Mouse (Mus musculus) embryonic facial prominence, embryonic 10.5 days (tissue): ENCODE data around the gene Chmp6. TPM values are rescaled to one million over a fixed set of nuclear protein-coding genes. Genes with fewer than 3 reads are reported as not detected.
A peak's percentile ranks its signal among the peaks of the same experiment; 100 is the strongest.

Experiments used
- DNase-seq: peaks from one replicate; pipeline ENCODE4 v3.0.0-alpha.2; 2017; ENCODE audit warnings: low spot score
- H3K27ac ChIP-seq: fragments of 300-500 bp; sonication (generic); replicated peaks from 2 replicates; pipeline ENCODE4 v1.5.1; 2016; ENCODE audit warnings: mild to moderate bottlenecking
- H3K27me3 ChIP-seq: fragments of 300-500 bp; sonication (generic); replicated peaks from 2 replicates; pipeline ENCODE4 v1.6.1; 2016; ENCODE audit warnings: low read depth, mild to moderate bottlenecking; ENCODE audit not compliant: poor library complexity, severe bottlenecking
- H3K36me3 ChIP-seq: fragments of 300-500 bp; sonication (generic); replicated peaks from 2 replicates; pipeline ENCODE4 v1.6.1; 2016; ENCODE audit warnings: mild to moderate bottlenecking, moderate library complexity
- H3K4me1 ChIP-seq: fragments of 300-500 bp; sonication (generic); 2 replicates; pipeline ENCODE4 v1.6.1; 2016
- H3K4me3 ChIP-seq: fragments of 300-500 bp; sonication (generic); 2 replicates; pipeline ENCODE4 v1.5.1; 2016; ENCODE audit warnings: mild to moderate bottlenecking, moderate library complexity
- H3K9me3 ChIP-seq: fragments of 300-500 bp; sonication (generic); 2 replicates; pipeline ENCODE4 v1.6.1; 2016; ENCODE audit warnings: mild to moderate bottlenecking
- WGBS: fragments of 180-500 bp; shearing (Covaris S2); methylation state at CpG from one replicate; pipeline ENCODE4 v1.1.7; 2016; 5-methylcytosine and 5-hydroxymethylcytosine counted together
- polyA plus RNA-seq: library from polyadenylated mRNA; unstranded; fragments of >200 nt; fragmentation: Nextera tagmentation; extraction: Ambion mirVana; gene quantifications from 2 replicates; pipeline ENCODE4 v1.2.1, GENCODE M21; 2016

Gene Chmp6
- polyA plus RNA-seq: 117 and 120 TPM in 2 replicates

GRCm38 (mm10) chr11:119913291-119913934, at the start of gene Chmp6:
TSS of gene Chmp6 (plus strand) at chr11:119913441.
- WGBS: under 1% methylated on average over 48 of the region's 48 CpGs
- Histone ChIP-seq H3K9me3 (no peaks in the 10 kb centered on the region), H3K36me3 (peaks cover 33% of the 10 kb centered on the region), H3K27ac (peak within 1 kb of the TSS; percentile 97), H3K4me1 (peaks cover 52% of the 10 kb centered on the region), H3K27me3 (0 out of 2 replicates have a peak, but pooled peaks cover 6% of the 10 kb centered on the region), H3K4me3 (peak within 1 kb of the TSS; percentile 85)
- peak; percentile 90 for DNase-seq

GRCm38 (mm10) chr11:119866837-119867236, 46.4 kb upstream of the Chmp6 start:
- 88% methylated on average over 6 of the region's 6 CpGs for WGBS
- Histone ChIP-seq H3K27ac (no peak overlapping the region), H3K27me3 (no peaks in the 10 kb centered on the region), H3K36me3 (peaks cover 79% of the 10 kb centered on the region), H3K4me1 (peaks cover 13% of the 10 kb centered on the region), H3K4me3 (no peak overlapping the region), H3K9me3 (no peaks in the 10 kb centered on the region)
- DNase-seq: no peak

- Histone ChIP-seq H3K4me3 (no peak overlapping the region), H3K27ac (no peak overlapping the region), H3K4me1 (peaks cover 5% of the 10 kb centered on the region), H3K9me3 (no peaks in the 10 kb centered on the region), H3K36me3 (peaks cover 79% of the 10 kb centered on the region), H3K27me3 (no peaks in the 10 kb centered on the region)
- no peak for DNase-seq
- WGBS: 83% methylated on average over 3 of the region's 3 CpGs
These were observed 45.1 kb upstream of the Chmp6 start for GRCm38 (mm10) chr11:119868138-119868537.

GRCm38 (mm10) chr11:119868556-119868955, 44.7 kb upstream of the Chmp6 start:
- Histone ChIP-seq H3K4me3 (no peak overlapping the region), H3K4me1 (peaks cover 1% of the 10 kb centered on the region; the same call in 1 of the 2 replicates), H3K9me3 (no peaks in the 10 kb centered on the region), H3K27me3 (no peaks in the 10 kb centered on the region), H3K36me3 (peaks cover 79% of the 10 kb centered on the region), H3K27ac (no peak overlapping the region)
- DNase-seq: no peak
- 91% methylated on average over 4 of the region's 4 CpGs for WGBS

- H3K27ac ChIP-seq: no peak overlapping the region
- H3K36me3 ChIP-seq: peaks cover 93% of the 10 kb centered on the region
- H3K9me3 ChIP-seq: no peaks in the 10 kb centered on the region
- no peak overlapping the region for H3K4me3 ChIP-seq
- 91% methylated on average over 7 of the region's 7 CpGs for WGBS
- H3K4me1 ChIP-seq: no peaks in the 10 kb centered on the region
- H3K27me3 ChIP-seq: no peaks in the 10 kb centered on the region
- DNase-seq: no peak
These were observed 42.1 kb upstream of the Chmp6 start for GRCm38 (mm10) chr11:119871141-119871540.

- Histone ChIP-seq H3K36me3 (peaks cover 99% of the 10 kb centered on the region), H3K27ac (no peak overlapping the region), H3K9me3 (no peaks in the 10 kb centered on the region), H3K4me1 (no peaks in the 10 kb centered on the region), H3K27me3 (no peaks in the 10 kb centered on the region), H3K4me3 (no peak overlapping the region)
- no peak for DNase-seq
- WGBS: 92% methylated on average over 4 of the region's 4 CpGs
These were observed 39.6 kb upstream of the Chmp6 start for GRCm38 (mm10) chr11:119873643-119874042.

GRCm38 (mm10) chr11:119874841-119875240, 38.4 kb upstream of the Chmp6 start:
- peaks cover 99% of the 10 kb centered on the region for H3K36me3 ChIP-seq

GRCm38 (mm10) chr11:119875685-119876084, 37.6 kb upstream of the Chmp6 start:
- H3K27ac ChIP-seq: no peak overlapping the region
- H3K9me3 ChIP-seq: no peaks in the 10 kb centered on the region
- H3K27me3 ChIP-seq: no peaks in the 10 kb centered on the region
- H3K4me3 ChIP-seq: no peak overlapping the region
- H3K36me3 ChIP-seq: peaks cover 99% of the 10 kb centered on the region
- 91% methylated on average over 9 of the region's 9 CpGs for WGBS
- no peaks in the 10 kb centered on the region for H3K4me1 ChIP-seq
- no peak for DNase-seq

More at GRCm38 (mm10) chr11:119874841-119875240, 38.4 kb upstream of the Chmp6 start:
- WGBS: 92% methylated on average over 1 of the region's 1 CpGs
- Histone ChIP-seq H3K4me1 (no peaks in the 10 kb centered on the region), H3K27me3 (no peaks in the 10 kb centered on the region), H3K9me3 (no peaks in the 10 kb centered on the region), H3K27ac (no peak overlapping the region), H3K4me3 (no peak overlapping the region)
- DNase-seq: no peak

- 92% methylated on average over 7 of the region's 7 CpGs for WGBS
These were observed 36.1 kb upstream of the Chmp6 start for GRCm38 (mm10) chr11:119877124-119877523.

GRCm38 (mm10) chr11:119879573-119879972, 33.7 kb upstream of the Chmp6 start:
- Histone ChIP-seq H3K27ac (no peak overlapping the region), H3K4me1 (no peaks in the 10 kb centered on the region), H3K4me3 (no peak overlapping the region), H3K9me3 (no peaks in the 10 kb centered on the region), H3K36me3 (peaks cover 68% of the 10 kb centered on the region), H3K27me3 (no peaks in the 10 kb centered on the region)
- DNase-seq: no peak
- 90% methylated on average over 5 of the region's 5 CpGs for WGBS

More at GRCm38 (mm10) chr11:119877124-119877523, 36.1 kb upstream of the Chmp6 start:
- no peaks in the 10 kb centered on the region for H3K4me1 ChIP-seq
- H3K27ac ChIP-seq: no peak overlapping the region
- DNase-seq: no peak
- H3K27me3 ChIP-seq: no peaks in the 10 kb centered on the region
- no peaks in the 10 kb centered on the region for H3K9me3 ChIP-seq
- peaks cover 89% of the 10 kb centered on the region for H3K36me3 ChIP-seq
- no peak overlapping the region for H3K4me3 ChIP-seq

GRCm38 (mm10) chr11:119883646-119884045, 29.6 kb upstream of the Chmp6 start:
- no peak overlapping the region; the same call in 1 of the 2 replicates for H3K27ac ChIP-seq
- peaks cover 67% of the 10 kb centered on the region for H3K36me3 ChIP-seq
- H3K27me3 ChIP-seq: no peaks in the 10 kb centered on the region
- H3K9me3 ChIP-seq: no peaks in the 10 kb centered on the region
- H3K4me3 ChIP-seq: no peak overlapping the region
- DNase-seq: no peak
- WGBS: 80% methylated on average over 2 of the region's 2 CpGs
- peaks cover 4% of the 10 kb centered on the region; the same call in 1 of the 2 replicates for H3K4me1 ChIP-seq

GRCm38 (mm10) chr11:119889966-119890365, 23.3 kb upstream of the Chmp6 start:
- 92% methylated on average over 3 of the region's 3 CpGs for WGBS
- DNase-seq: no peak
- H3K36me3 ChIP-seq: peaks cover 95% of the 10 kb centered on the region

GRCm38 (mm10) chr11:119891601-119892215, 21.5 kb upstream of the Chmp6 start:
- H3K36me3 ChIP-seq: peaks cover 93% of the 10 kb centered on the region
- H3K27me3 ChIP-seq: no peaks in the 10 kb centered on the region
- no peaks in the 10 kb centered on the region for H3K9me3 ChIP-seq
- no peaks in the 10 kb centered on the region for H3K4me1 ChIP-seq
- H3K27ac ChIP-seq: no peak overlapping the region
- DNase-seq: no peak
- 88% methylated on average over 7 of the region's 7 CpGs for WGBS
- no peak overlapping the region for H3K4me3 ChIP-seq

More at GRCm38 (mm10) chr11:119889966-119890365, 23.3 kb upstream of the Chmp6 start:
- Histone ChIP-seq H3K4me1 (peaks cover 1% of the 10 kb centered on the region; the same call in 1 of the 2 replicates), H3K9me3 (no peaks in the 10 kb centered on the region), H3K27ac (no peak overlapping the region), H3K27me3 (no peaks in the 10 kb centered on the region), H3K4me3 (no peak overlapping the region)
